Mouse (Mus musculus): ENCODE measurements around the gene Mink1. TPM values are rescaled to one million over a fixed set of nuclear protein-coding genes. Genes with fewer than 3 reads are reported as not detected.

Mink1 gene
- polyA plus RNA-seq, 1 experiment from 2014 or later: 14.6 TPM

- Histone ChIP-seq H3K36me3 (peaks cover 36% of the 10 kb centered on the region), H3K4me3 (peak overlapping the region; percentile 97), H3K27ac (peak overlapping the region; percentile 99), H3K27me3 (ENCODE audit: insufficient read depth, poor library complexity, severe bottlenecking) (no peaks in the 10 kb centered on the region), H3K4me1 (replicated peaks) (peaks cover 68% of the 10 kb centered on the region), H3K9me3 (no peaks in the 10 kb centered on the region)
- peak; percentile 84 for DNase-seq (ENCODE audit: low spot score)
- WGBS: under 1% methylated on average over 48 of the region's 48 CpGs
These were observed 92.4 kb downstream of the Mink1 start for GRCm38 (mm10) chr11:70654923-70655570.

GRCm38 (mm10) chr11:70655571-70656455, 93.1 kb downstream of the Mink1 start:
- under 1% methylated on average over 61 of the region's 61 CpGs for WGBS
- Histone ChIP-seq H3K27me3 (ENCODE audit: insufficient read depth, poor library complexity, severe bottlenecking) (no peaks in the 10 kb centered on the region), H3K4me1 (replicated peaks) (peaks cover 66% of the 10 kb centered on the region)

GRCm38 (mm10) chr11:70656456-70656927, 93.8 kb downstream of the Mink1 start:
- Histone ChIP-seq H3K9me3 (no peaks in the 10 kb centered on the region), H3K4me1 (replicated peaks) (peaks cover 60% of the 10 kb centered on the region), H3K36me3 (peaks cover 34% of the 10 kb centered on the region), H3K27ac (peak overlapping the region; percentile 99), H3K4me3 (peak overlapping the region; percentile 97), H3K27me3 (ENCODE audit: insufficient read depth, poor library complexity, severe bottlenecking) (no peaks in the 10 kb centered on the region)
- 3% methylated on average over 16 of the region's 16 CpGs for WGBS
- DNase-seq (ENCODE audit: low spot score): peak; percentile 74

More at GRCm38 (mm10) chr11:70655571-70656455, 93.1 kb downstream of the Mink1 start:
- H3K4me3 ChIP-seq: peak overlapping the region; percentile 97
- peak; percentile 74 for DNase-seq (ENCODE audit: low spot score)
- peaks cover 34% of the 10 kb centered on the region for H3K36me3 ChIP-seq
- H3K9me3 ChIP-seq: no peaks in the 10 kb centered on the region
- peak overlapping the region; percentile 99 for H3K27ac ChIP-seq

GRCm38 (mm10) chr11:70656964-70657363, 94.3 kb downstream of the Mink1 start, which contains the start of gene Eno3:
Gene Eno3, plus strand, starts transcription at chr11:70657202.
- no peaks in the 10 kb centered on the region for H3K27me3 ChIP-seq (ENCODE audit: insufficient read depth, poor library complexity, severe bottlenecking)
- H3K36me3 ChIP-seq: peaks cover 34% of the 10 kb centered on the region
- no peaks in the 10 kb centered on the region for H3K9me3 ChIP-seq
- H3K4me1 ChIP-seq (replicated peaks): peaks cover 57% of the 10 kb centered on the region
- peak; percentile 49 for DNase-seq (ENCODE audit: low spot score)
- peak within 1 kb of the TSS; percentile 99 for H3K27ac ChIP-seq
- WGBS: 2% methylated on average over 3 of the region's 3 CpGs
- peak within 1 kb of the TSS; percentile 97 for H3K4me3 ChIP-seq

GRCm38 (mm10) chr11:70657573-70657972, 94.9 kb downstream of the Mink1 start:
- H3K27me3 ChIP-seq (ENCODE audit: insufficient read depth, poor library complexity, severe bottlenecking): no peaks in the 10 kb centered on the region
- H3K9me3 ChIP-seq: no peaks in the 10 kb centered on the region
- 55% methylated on average over 6 of the region's 6 CpGs for WGBS
- H3K27ac ChIP-seq: peak overlapping the region; percentile 99
- H3K4me1 ChIP-seq (replicated peaks): peaks cover 51% of the 10 kb centered on the region
- DNase-seq (ENCODE audit: low spot score): no peak
- peak overlapping the region; percentile 97 for H3K4me3 ChIP-seq
- H3K36me3 ChIP-seq: peaks cover 34% of the 10 kb centered on the region

GRCm38 (mm10) chr11:70657991-70658390, 95.3 kb downstream of the Mink1 start:
- Histone ChIP-seq H3K36me3 (peaks cover 34% of the 10 kb centered on the region), H3K9me3 (no peaks in the 10 kb centered on the region), H3K27me3 (ENCODE audit: insufficient read depth, poor library complexity, severe bottlenecking) (no peaks in the 10 kb centered on the region), H3K4me3 (peak overlapping the region; percentile 97; the same call in 1 of the 2 replicates), H3K27ac (peak overlapping the region; percentile 99), H3K4me1 (replicated peaks) (peaks cover 46% of the 10 kb centered on the region)
- no peak for DNase-seq (ENCODE audit: low spot score)
- 55% methylated on average over 9 of the region's 9 CpGs for WGBS

- H3K4me3 ChIP-seq: no peak overlapping the region
- H3K36me3 ChIP-seq: peaks cover 39% of the 10 kb centered on the region
- H3K4me1 ChIP-seq (replicated peaks): peaks cover 44% of the 10 kb centered on the region
- no peaks in the 10 kb centered on the region for H3K27me3 ChIP-seq (ENCODE audit: insufficient read depth, poor library complexity, severe bottlenecking)
- H3K27ac ChIP-seq: peak overlapping the region; percentile 99; the same call in 1 of the 2 replicates
- H3K9me3 ChIP-seq: no peaks in the 10 kb centered on the region
- 88% methylated on average over 5 of the region's 5 CpGs for WGBS
- DNase-seq (ENCODE audit: low spot score): no peak
These were observed 95.8 kb downstream of the Mink1 start for GRCm38 (mm10) chr11:70658521-70658920.

GRCm38 (mm10) chr11:70658942-70659341, 96.3 kb downstream of the Mink1 start:
- DNase-seq (ENCODE audit: low spot score): no peak
- Histone ChIP-seq H3K9me3 (no peaks in the 10 kb centered on the region), H3K27ac (no peak overlapping the region), H3K4me1 (replicated peaks) (peaks cover 44% of the 10 kb centered on the region), H3K4me3 (no peak overlapping the region), H3K27me3 (ENCODE audit: insufficient read depth, poor library complexity, severe bottlenecking) (no peaks in the 10 kb centered on the region), H3K36me3 (peaks cover 43% of the 10 kb centered on the region)
- 79% methylated on average over 8 of the region's 8 CpGs for WGBS

GRCm38 (mm10) chr11:70660571-70660970, 97.9 kb downstream of the Mink1 start:
- Histone ChIP-seq H3K27me3 (ENCODE audit: insufficient read depth, poor library complexity, severe bottlenecking) (no peaks in the 10 kb centered on the region), H3K4me3 (no peak overlapping the region), H3K4me1 (replicated peaks) (peaks cover 43% of the 10 kb centered on the region), H3K36me3 (peaks cover 59% of the 10 kb centered on the region), H3K9me3 (no peaks in the 10 kb centered on the region), H3K27ac (no peak overlapping the region)
- WGBS: 89% methylated on average over 8 of the region's 8 CpGs
- DNase-seq (ENCODE audit: low spot score): no peak

GRCm38 (mm10) chr11:70663101-70663500, 100.4 kb downstream of the Mink1 start:
- Histone ChIP-seq H3K9me3 (no peaks in the 10 kb centered on the region), H3K4me3 (no peak overlapping the region), H3K27me3 (ENCODE audit: insufficient read depth, poor library complexity, severe bottlenecking) (no peaks in the 10 kb centered on the region), H3K36me3 (peaks cover 78% of the 10 kb centered on the region), H3K4me1 (replicated peaks) (peaks cover 28% of the 10 kb centered on the region), H3K27ac (no peak overlapping the region)
- no peak for DNase-seq (ENCODE audit: low spot score)
- 92% methylated on average over 8 of the region's 8 CpGs for WGBS

- no peaks in the 10 kb centered on the region for H3K27me3 ChIP-seq (ENCODE audit: insufficient read depth, poor library complexity, severe bottlenecking)
- H3K9me3 ChIP-seq: no peaks in the 10 kb centered on the region
- H3K4me3 ChIP-seq: no peak overlapping the region
- no peak overlapping the region for H3K27ac ChIP-seq
- peaks cover 22% of the 10 kb centered on the region for H3K4me1 ChIP-seq (replicated peaks)
- 98% methylated on average over 6 of the region's 6 CpGs for WGBS
- peaks cover 78% of the 10 kb centered on the region for H3K36me3 ChIP-seq
- DNase-seq (ENCODE audit: low spot score): no peak
These were observed 101.3 kb downstream of the Mink1 start for GRCm38 (mm10) chr11:70663957-70664356.
